Mouse (Mus musculus) liver, embryonic 14.5 days (tissue): ENCODE measurements at regions not wholly inside any gene's neighbourhood (a gene's known extent, or its start where the extent isn't known, plus 50 kb on each side); places are given as distances from the start of the nearest gene placed in this dataset.

Experiments
- ATAC-seq: fragments of 200-750 bp; cut with Nextera tagmentation; 2 replicates; pipeline ENCODE4 v1.8.0; 2017; ENCODE audit warnings: moderate number of reproducible peaks, mild to moderate bottlenecking, moderate library complexity; ENCODE audit not compliant: insufficient read depth
- DNase-seq, 3 experiments: peaks; one replicate each; pipeline ENCODE4 v3.0.0-alpha.2; 2012 to 2013; ENCODE audit warnings: low read depth in 3 of 3, low spot score in 3 of 3
- H3K27ac ChIP-seq: fragments of 300-500 bp; sonication (generic); 2 replicates; pipeline ENCODE4 v1.5.1; 2014; ENCODE audit warnings: moderate library complexity, mild to moderate bottlenecking, control low read depth, inconsistent platforms
- H3K27me3 ChIP-seq: fragments of 300-500 bp; sonication (generic); 2 replicates; pipeline ENCODE4 v1.6.1; 2014; ENCODE audit warnings: mild to moderate bottlenecking, low read length, moderate library complexity; ENCODE audit not compliant: control insufficient read depth, insufficient read depth
- H3K36me3 ChIP-seq: fragments of 300-500 bp; sonication (generic); replicated peaks from 2 replicates; pipeline ENCODE4 v1.6.1; 2014; ENCODE audit warnings: low read depth; ENCODE audit not compliant: control insufficient read depth, insufficient read depth
- H3K4me1 ChIP-seq, 2 experiments: fragments of 200-500 bp in 1 of 2; fragments of 300-500 bp in 1 of 2; sonication (generic) in 1 of 2; replicated peaks; 2 replicates each; pipeline ENCODE4 v1.6.1; 2012 to 2014; ENCODE audit warnings: antibody characterized with exemption in 1 of 2, inconsistent platforms in 1 of 2, low read length in 1 of 2; ENCODE audit not compliant: control insufficient read depth in 2 of 2, insufficient read depth in 2 of 2
- H3K4me2 ChIP-seq: fragments of 300-500 bp; sonication (generic); 2 replicates; pipeline ENCODE4 v1.6.1; 2014; ENCODE audit warnings: low read depth, mild to moderate bottlenecking, control low read depth, moderate library complexity
- H3K4me3 ChIP-seq, 2 experiments: fragments of 200-500 bp in 1 of 2; fragments of 300-500 bp in 1 of 2; sonication (generic) in 1 of 2; 2 replicates each; pipeline ENCODE4 v1.5.1; 2012 to 2014; ENCODE audit warnings: low read depth in 2 of 2, low read length in 2 of 2, mild to moderate bottlenecking in 2 of 2, control low read depth in 1 of 2, inconsistent platforms in 1 of 2, moderate library complexity in 1 of 2; ENCODE audit not compliant: insufficient read depth in 1 of 2
- H3K9ac ChIP-seq: fragments of 300-500 bp; sonication (generic); replicated peaks from 2 replicates; pipeline ENCODE4 v1.6.1; 2014; ENCODE audit warnings: mild to moderate bottlenecking, control low read depth, moderate library complexity
- H3K9me3 ChIP-seq: fragments of 300-500 bp; sonication (generic); 2 replicates; pipeline ENCODE4 v1.6.1; 2016; ENCODE audit warnings: low read length, mixed read lengths; ENCODE audit not compliant: control insufficient read depth
- CTCF ChIP-seq: IDR thresholded peaks from 2 replicates; pipeline ENCODE4 v1.5.1; 2016; ENCODE audit warnings: antibody characterized with exemption, low read depth, control low read depth
- EP300 ChIP-seq: IDR thresholded peaks from 2 replicates; pipeline ENCODE4 v1.6.1; 2016; ENCODE audit warnings: antibody characterized with exemption, low read depth
- WGBS: fragments of 180-500 bp; shearing (Covaris S2); extraction: QIAGEN DNeasy Blood & Tissue Kit; methylation state at CpG from one replicate; pipeline ENCODE4 v1.1.7; 2014; ENCODE audit not compliant: insufficient replicate concordance; 5-methylcytosine and 5-hydroxymethylcytosine counted together

GRCm38 (mm10) chr2:135559933-135560710 is 98.7 kb upstream of the Plcb4 start:
- 50% methylated on average over 9 of the region's 9 CpGs for WGBS
- no peak for ATAC-seq
- no peaks in the 10 kb centered on the region for H3K27me3 ChIP-seq
- no peak for DNase-seq
- no peaks in the 10 kb centered on the region for H3K36me3 ChIP-seq
- H3K4me2 ChIP-seq = no peak overlapping the region
- H3K4me3 ChIP-seq = no peak overlapping the region
- no peaks in the 10 kb centered on the region for H3K9me3 ChIP-seq
- H3K27ac ChIP-seq = no peak overlapping the region
- H3K4me1 ChIP-seq = no peaks in the 10 kb centered on the region
- H3K9ac ChIP-seq = no peak overlapping the region
- TF ChIP-seq CTCF (no peak), EP300 (no peak)

GRCm38 (mm10) chr2:135560856-135561255 is 98.0 kb upstream of the Plcb4 start:
- H3K9me3 ChIP-seq = no peaks in the 10 kb centered on the region
- H3K36me3 ChIP-seq = no peaks in the 10 kb centered on the region
- H3K9ac ChIP-seq = no peak overlapping the region
- H3K27ac ChIP-seq = no peak overlapping the region
- no peak overlapping the region for H3K4me3 ChIP-seq
- H3K4me1 ChIP-seq = no peaks in the 10 kb centered on the region
- H3K27me3 ChIP-seq = no peaks in the 10 kb centered on the region
- no peak for TF ChIP-seq CTCF
- TF ChIP-seq EP300 = no peak
- ATAC-seq (no peak), DNase-seq (no peak)
- H3K4me2 ChIP-seq = no peak overlapping the region
- 38% methylated on average over 1 of the region's 1 CpGs for WGBS

DNA sequence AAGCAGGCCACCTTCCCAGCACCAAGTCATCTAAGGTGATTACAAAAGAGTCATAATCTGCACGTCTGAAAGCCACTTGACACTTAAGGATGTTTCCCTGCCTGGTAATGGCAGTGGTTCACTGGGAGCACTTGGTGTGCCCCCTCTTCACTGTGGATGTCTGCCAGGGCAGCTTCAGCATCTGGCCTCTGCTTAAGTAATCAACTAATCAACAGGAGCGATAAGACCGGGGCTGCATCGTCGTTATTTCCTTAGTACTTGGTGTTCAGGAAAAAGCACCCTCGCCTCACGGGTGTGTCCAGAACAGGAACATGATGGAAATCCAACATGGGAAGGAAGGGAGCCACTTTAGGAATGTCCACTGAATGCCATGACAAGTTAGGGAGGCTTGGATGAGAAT is 97.1 kb upstream of the Plcb4 start:
- H3K4me1 ChIP-seq = no peaks in the 10 kb centered on the region
- DNase-seq (no peak), ATAC-seq (no peak)
- no peak overlapping the region for H3K9ac ChIP-seq
- H3K4me3 ChIP-seq = no peak overlapping the region
- no peak overlapping the region for H3K4me2 ChIP-seq
- WGBS = 42% methylated on average over 7 of the region's 7 CpGs
- no peak overlapping the region for H3K27ac ChIP-seq
- no peaks in the 10 kb centered on the region for H3K27me3 ChIP-seq
- TF ChIP-seq EP300 (no peak), CTCF (no peak)
- H3K9me3 ChIP-seq = no peaks in the 10 kb centered on the region
- no peaks in the 10 kb centered on the region for H3K36me3 ChIP-seq

GRCm38 (mm10) chr2:135562140-135562890 is 96.5 kb upstream of the Plcb4 start:
- no peak overlapping the region for H3K4me3 ChIP-seq
- no peaks in the 10 kb centered on the region for H3K36me3 ChIP-seq
- TF ChIP-seq EP300 (no peak), CTCF (no peak)
- H3K9ac ChIP-seq = no peak overlapping the region
- peak; percentile 33; the same call in 1 of the 2 replicates for ATAC-seq
- 0 out of 4 replicates have a peak, but pooled peaks cover 0 to 2% of the 10 kb centered on the region in 2 experiments for H3K4me1 ChIP-seq
- H3K4me2 ChIP-seq = no peak overlapping the region
- no peaks in the 10 kb centered on the region for H3K27me3 ChIP-seq
- 57% methylated on average over 10 of the region's 10 CpGs for WGBS
- no peaks in the 10 kb centered on the region for H3K9me3 ChIP-seq
- no peak overlapping the region for H3K27ac ChIP-seq
- peak; percentile 3 to 14 (median 5) for DNase-seq

- no peak for ATAC-seq
- 57% methylated on average over 4 of the region's 4 CpGs for WGBS
- Histone ChIP-seq H3K4me3 (no peak overlapping the region), H3K27me3 (no peaks in the 10 kb centered on the region), H3K9ac (no peak overlapping the region), H3K36me3 (no peaks in the 10 kb centered on the region), H3K9me3 (no peaks in the 10 kb centered on the region), H3K27ac (no peak overlapping the region), H3K4me2 (no peak overlapping the region), H3K4me1 (0 out of 4 replicates have a peak, but pooled peaks cover 0 to 2% of the 10 kb centered on the region in 2 experiments)
- TF ChIP-seq CTCF = no peak
- no peak for TF ChIP-seq EP300
- DNase-seq = no peak
These were observed 94.6 kb upstream of the Plcb4 start for GRCm38 (mm10) chr2:135564231-135564630.
